Mouse (Mus musculus): ENCODE data around the gene Arhgap42. TPM values are rescaled to one million over a fixed set of nuclear protein-coding genes. Genes with fewer than 3 reads are reported as not detected.
A peak's percentile ranks its signal among the peaks of the same experiment; 100 is the strongest.

The Arhgap42 gene
- polyA plus RNA-seq, 1 experiment from 2014 or later, result 13.7 TPM

DNA sequence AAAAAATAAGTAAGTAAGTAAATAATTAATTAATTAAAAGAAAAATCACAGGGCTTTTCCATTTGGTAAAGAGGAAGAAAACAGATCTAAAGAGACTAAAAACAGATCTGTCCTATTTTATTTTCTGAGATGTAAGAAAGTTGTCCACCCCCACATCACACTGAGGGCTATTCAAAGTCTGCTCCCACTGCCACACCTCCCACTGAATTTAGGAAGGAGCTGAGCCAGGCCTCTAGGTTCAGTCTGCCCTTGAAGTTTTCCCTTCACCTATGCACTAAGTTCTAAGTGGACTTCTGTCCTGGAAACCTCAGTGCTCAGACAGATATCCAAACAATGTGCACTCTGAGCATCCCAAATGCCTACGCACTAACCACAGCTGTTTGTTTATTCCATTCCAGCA lies 15.9 kb upstream of the Arhgap42 start:
- Histone ChIP-seq H3K27ac (ENCODE audit: low read depth) (no peak overlapping the region), H3K4me1 (ENCODE audit: insufficient read depth) (no peaks in the 10 kb centered on the region), H3K9me3 (ENCODE audit: low read length) (no peaks in the 10 kb centered on the region), H3K36me3 (replicated peaks; ENCODE audit: insufficient read depth, low read length) (no peaks in the 10 kb centered on the region), H3K4me2 (ENCODE audit: low read depth, low read length) (no peak overlapping the region), H3K27me3 (ENCODE audit: insufficient read depth, low read length) (no peaks in the 10 kb centered on the region), H3K4me3 (ENCODE audit: low read depth, low read length) (no peak overlapping the region), H3K9ac (replicated peaks) (no peak overlapping the region)
- 81% methylated on average over 1 of the region's 1 CpGs for WGBS (ENCODE audit: insufficient replicate concordance)
- no peak for TF ChIP-seq CTCF (IDR thresholded peaks at IDR 0.05; ENCODE audit: low read depth)
- TF ChIP-seq EP300 (IDR thresholded peaks at IDR 0.05; ENCODE audit: low read depth), result no peak
- ATAC-seq (no peak), DNase-seq (no peak)

- H3K4me2 ChIP-seq (ENCODE audit: low read depth, low read length), result no peak overlapping the region
- WGBS (ENCODE audit: insufficient replicate concordance), result 37% methylated on average over 2 of the region's 2 CpGs
- ATAC-seq (no peak), DNase-seq (no peak)
- H3K4me3 ChIP-seq (ENCODE audit: low read depth, low read length), result no peak overlapping the region
- TF ChIP-seq EP300 (IDR thresholded peaks at IDR 0.05; ENCODE audit: low read depth) (no peak), CTCF (IDR thresholded peaks at IDR 0.05; ENCODE audit: low read depth) (no peak)
- H3K27me3 ChIP-seq (ENCODE audit: insufficient read depth, low read length), result no peaks in the 10 kb centered on the region
- H3K27ac ChIP-seq (ENCODE audit: low read depth), result no peak overlapping the region
- H3K4me1 ChIP-seq (ENCODE audit: insufficient read depth), result no peaks in the 10 kb centered on the region
- H3K9ac ChIP-seq (replicated peaks), result no peak overlapping the region
- no peaks in the 10 kb centered on the region for H3K36me3 ChIP-seq (replicated peaks; ENCODE audit: insufficient read depth, low read length)
- H3K9me3 ChIP-seq (ENCODE audit: low read length), result no peaks in the 10 kb centered on the region
These were observed 9.6 kb upstream of the Arhgap42 start for GRCm38 (mm10) chr9:9248529-9248928.

DNA sequence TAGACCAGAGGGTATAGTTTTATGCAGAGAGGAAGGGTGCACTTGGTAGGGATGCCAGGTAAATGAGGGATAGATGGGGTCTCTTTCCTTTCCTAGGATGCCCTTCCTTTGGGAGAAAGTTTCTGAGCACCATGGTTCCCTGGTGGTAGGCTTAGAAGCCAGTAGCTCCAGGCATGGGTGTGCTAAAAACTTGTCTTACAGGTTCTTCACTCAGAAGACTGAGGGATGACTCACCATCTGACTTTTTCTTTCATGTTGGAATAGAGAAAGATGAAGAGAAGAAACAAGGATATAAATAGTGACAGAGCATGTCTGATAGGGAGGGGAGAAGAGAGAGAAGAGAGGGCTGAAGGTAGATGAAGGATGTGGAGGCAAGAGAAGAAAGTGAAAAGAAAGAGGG lies 7.1 kb upstream of the Arhgap42 start:
- ATAC-seq, result no peak

GRCm38 (mm10) chr9:9243834-9244233 lies 4.9 kb upstream of the Arhgap42 start:
- H3K9me3 ChIP-seq (ENCODE audit: low read length), result no peaks in the 10 kb centered on the region
- DNase-seq (no peak), ATAC-seq (no peak)
- no peaks in the 10 kb centered on the region for H3K27me3 ChIP-seq (ENCODE audit: insufficient read depth, low read length)
- no peak overlapping the region for H3K4me3 ChIP-seq (ENCODE audit: low read depth, low read length)
- H3K36me3 ChIP-seq (replicated peaks; ENCODE audit: insufficient read depth, low read length), result no peaks in the 10 kb centered on the region
- 51% methylated on average over 4 of the region's 4 CpGs for WGBS (ENCODE audit: insufficient replicate concordance)
- TF ChIP-seq CTCF (IDR thresholded peaks at IDR 0.05; ENCODE audit: low read depth) (no peak), EP300 (IDR thresholded peaks at IDR 0.05; ENCODE audit: low read depth) (no peak)
- H3K9ac ChIP-seq (replicated peaks), result no peak overlapping the region
- no peak overlapping the region for H3K27ac ChIP-seq (ENCODE audit: low read depth)
- no peak overlapping the region for H3K4me2 ChIP-seq (ENCODE audit: low read depth, low read length)
- no peaks in the 10 kb centered on the region for H3K4me1 ChIP-seq (ENCODE audit: insufficient read depth)

More for the DNA sequence above, 7.1 kb upstream of the Arhgap42 start:
- H3K9me3 ChIP-seq (ENCODE audit: low read length), result no peaks in the 10 kb centered on the region
- no peak overlapping the region for H3K4me3 ChIP-seq (ENCODE audit: low read depth, low read length)
- H3K27ac ChIP-seq (ENCODE audit: low read depth), result no peak overlapping the region
- no peak overlapping the region for H3K9ac ChIP-seq (replicated peaks)
- H3K4me2 ChIP-seq (ENCODE audit: low read depth, low read length), result no peak overlapping the region
- DNase-seq, result no peak
- no peaks in the 10 kb centered on the region for H3K4me1 ChIP-seq (ENCODE audit: insufficient read depth)
- TF ChIP-seq CTCF (IDR thresholded peaks at IDR 0.05; ENCODE audit: low read depth) (no peak), EP300 (IDR thresholded peaks at IDR 0.05; ENCODE audit: low read depth) (no peak)
- no peaks in the 10 kb centered on the region for H3K27me3 ChIP-seq (ENCODE audit: insufficient read depth, low read length)
- no peaks in the 10 kb centered on the region for H3K36me3 ChIP-seq (replicated peaks; ENCODE audit: insufficient read depth, low read length)

- no peak for TF ChIP-seq CTCF (IDR thresholded peaks at IDR 0.05; ENCODE audit: low read depth)
- TF ChIP-seq EP300 (IDR thresholded peaks at IDR 0.05; ENCODE audit: low read depth), result no peak
- DNase-seq, result no peak
These were observed 2.4 kb upstream of the Arhgap42 start for GRCm38 (mm10) chr9:9241202-9241795.

DNA sequence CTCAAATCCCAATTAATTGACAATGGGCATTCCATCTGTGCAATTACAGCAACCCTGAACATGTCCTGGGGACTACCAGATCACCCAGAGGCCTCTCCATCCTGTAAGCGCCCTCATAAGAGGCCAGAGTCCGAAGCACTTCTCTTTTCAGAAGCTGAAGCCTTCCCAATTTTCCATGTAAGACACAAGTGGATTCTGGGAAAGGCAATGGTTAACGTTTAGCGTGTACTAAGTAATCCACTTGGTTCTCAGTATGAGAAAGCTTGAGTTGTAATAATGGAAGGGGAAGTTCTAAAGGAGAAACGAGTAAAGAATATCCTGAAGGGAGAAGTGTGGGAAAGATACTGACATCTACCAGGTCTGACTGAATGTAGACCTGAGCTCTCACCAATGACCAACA lies 1.4 kb downstream of the Arhgap42 start:
- Histone ChIP-seq H3K4me1 (ENCODE audit: insufficient read depth) (peaks cover 3% of the 10 kb centered on the region; the same call in 1 of the 2 replicates), H3K9me3 (ENCODE audit: low read length) (no peaks in the 10 kb centered on the region), H3K4me3 (ENCODE audit: low read depth, low read length) (peak overlapping the region; percentile 59), H3K27me3 (ENCODE audit: insufficient read depth, low read length) (no peaks in the 10 kb centered on the region), H3K9ac (replicated peaks) (no peak overlapping the region; the same call in 1 of the 2 replicates), H3K36me3 (replicated peaks; ENCODE audit: insufficient read depth, low read length) (no peaks in the 10 kb centered on the region), H3K4me2 (ENCODE audit: low read depth, low read length) (peak overlapping the region; percentile 69), H3K27ac (ENCODE audit: low read depth) (no peak overlapping the region)
- no peak for ATAC-seq
- 43% methylated on average over 5 of the region's 5 CpGs for WGBS (ENCODE audit: insufficient replicate concordance)
- no peak for DNase-seq
- TF ChIP-seq CTCF (IDR thresholded peaks at IDR 0.05; ENCODE audit: low read depth), result no peak
- TF ChIP-seq EP300 (IDR thresholded peaks at IDR 0.05; ENCODE audit: low read depth), result no peak

More at GRCm38 (mm10) chr9:9241202-9241795, 2.4 kb upstream of the Arhgap42 start:
- Histone ChIP-seq H3K36me3 (replicated peaks; ENCODE audit: insufficient read depth, low read length) (no peaks in the 10 kb centered on the region), H3K27me3 (ENCODE audit: insufficient read depth, low read length) (no peaks in the 10 kb centered on the region), H3K9me3 (ENCODE audit: low read length) (no peaks in the 10 kb centered on the region), H3K9ac (replicated peaks) (no peak overlapping the region), H3K4me2 (ENCODE audit: low read depth, low read length) (no peak overlapping the region), H3K4me1 (ENCODE audit: insufficient read depth) (peaks cover 3% of the 10 kb centered on the region; the same call in 1 of the 2 replicates), H3K27ac (ENCODE audit: low read depth) (no peak overlapping the region), H3K4me3 (ENCODE audit: low read depth, low read length) (no peak overlapping the region)
- no peak for ATAC-seq
- 67% methylated on average over 7 of the region's 7 CpGs for WGBS (ENCODE audit: insufficient replicate concordance)

Measured in liver, postnatal 0 days (tissue).